Comparison of ENCODE assay signal across 22 mouse cellular contexts in the genomic region with DNA sequence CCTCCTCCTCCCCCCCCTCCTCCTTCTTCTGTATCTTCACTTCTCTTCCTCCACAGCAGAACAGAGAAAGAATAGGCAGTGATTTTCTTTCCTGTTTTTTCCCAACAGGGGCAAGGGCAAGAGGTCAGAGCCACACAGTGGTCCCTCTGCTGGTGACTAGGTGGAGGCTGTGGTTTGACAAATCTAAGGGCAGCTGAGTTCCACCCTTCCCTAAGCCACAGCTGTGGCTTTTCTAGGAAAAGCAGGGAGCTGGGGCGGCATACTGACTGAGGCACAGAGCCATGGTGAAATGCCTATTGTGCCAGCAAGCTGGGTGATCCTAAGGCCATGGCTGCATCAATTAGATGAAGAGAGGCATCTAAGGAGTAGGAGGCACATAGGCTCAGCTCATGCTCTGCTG.
DNase-seq lines count a peak whose midpoint lies in the region; ATAC-seq and TF ChIP-seq lines count a peak whose summit lies in the region.
"Had no signal": no experiment of that assay in that cellular context is flagged by ENCODE, and none has a peak within 500 bp of the region (broad histone marks: within the 10 kb centered on the region; RNA-seq: fewer than 3 reads in every experiment).

No protein-coding gene starts in this region.

- no peak for TF ChIP-seq POLR2A in heart, adult 2 months (IDR thresholded peaks at IDR 0.05; ENCODE audit: insufficient read depth, low read depth, low read length)
- no peak for TF ChIP-seq POLR2A in liver, adult 2 months (IDR thresholded peaks at IDR 0.05; ENCODE audit: extremely low read depth, insufficient read depth, low read length)
- TF ChIP-seq POLR2A in MEL (IDR thresholded peaks at IDR 0.05; ENCODE audit: control insufficient read depth in 1 of 2, insufficient read depth in 1 of 2, low read depth in 1 of 2, low read length in 2 of 2, poor library complexity in 1 of 2): no peak

- TF ChIP-seq CTCF in heart, adult 2 months (IDR thresholded peaks at IDR 0.05): peak; percentile 40
- TF ChIP-seq CTCF in liver, adult 2 months (IDR thresholded peaks at IDR 0.05; ENCODE audit: low read depth, low read length): peak; percentile 21; the same call in 1 of the 2 replicates
- TF ChIP-seq CTCF in MEL (IDR thresholded peaks at IDR 0.05 in 2 of 3, conservative IDR thresholded peaks at IDR 0.05 in 1 of 3; ENCODE audit: control insufficient read depth in 1 of 3, insufficient read depth in 1 of 3, low read depth in 2 of 3, low read length in 3 of 3, poor library complexity in 1 of 3, severe bottlenecking in 1 of 3): peak in 1 of 3 experiments; percentile 5; a peak in 1 of 6 replicates
- TF ChIP-seq CTCF in stomach, postnatal 0 days (IDR thresholded peaks at IDR 0.05; ENCODE audit: low read depth): peak; percentile 21; the same call in 1 of the 2 replicates

- ATAC-seq in liver, embryonic 12.5 days: no peak
- no peak for ATAC-seq in stomach, postnatal 0 days (ENCODE audit: low FRiP score, low TSS enrichment)
- no peak for ATAC-seq in midbrain, embryonic 16.5 days
- ATAC-seq: forebrain, embryonic 13.5 days; midbrain, embryonic 15.5 days had no signal

- no peaks in the 10 kb centered on the region for H3K9me3 ChIP-seq in liver, embryonic 12.5 days (replicated peaks)
- no peaks in the 10 kb centered on the region for H3K9me3 ChIP-seq in MEL (replicated peaks; ENCODE audit: insufficient read depth, low read length)
- H3K9me3 ChIP-seq in stomach, postnatal 0 days (ENCODE audit: control insufficient read depth, low read length): no peaks in the 10 kb centered on the region
- H3K9me3 ChIP-seq in midbrain, embryonic 16.5 days (replicated peaks; ENCODE audit: control insufficient read depth, low read length, poor library complexity, severe bottlenecking): no peaks in the 10 kb centered on the region
- H3K9me3 ChIP-seq: forebrain, embryonic 13.5 days; hindbrain, embryonic 15.5 days; midbrain, embryonic 15.5 days had no signal

- H3K27me3 ChIP-seq in heart, adult 2 months (ENCODE audit: control insufficient read depth, insufficient read depth, low read length): no peaks in the 10 kb centered on the region
- no peaks in the 10 kb centered on the region for H3K27me3 ChIP-seq in liver, adult 2 months (ENCODE audit: control insufficient read depth, insufficient read depth, low read length)
- H3K27me3 ChIP-seq in liver, embryonic 12.5 days (replicated peaks): no peaks in the 10 kb centered on the region
- no peaks in the 10 kb centered on the region for H3K27me3 ChIP-seq in MEL (ENCODE audit: control insufficient read depth in 1 of 2, insufficient read depth in 2 of 2, low read length in 2 of 2)
- H3K27me3 ChIP-seq in stomach, postnatal 0 days (ENCODE audit: control insufficient read depth, insufficient read depth, low read length): no peaks in the 10 kb centered on the region
- H3K27me3 ChIP-seq in midbrain, embryonic 16.5 days (ENCODE audit: control insufficient read depth, insufficient read depth, low read depth, low read length): no peaks in the 10 kb centered on the region
- H3K27me3 ChIP-seq: forebrain, embryonic 13.5 days; heart, embryonic 13.5 days; hindbrain, embryonic 15.5 days; midbrain, embryonic 15.5 days had no signal

- intact Hi-C loops in heart, adult 2 months (cut with DNase I): loop anchor here (2.0 kb wide), 1 partner anchor 79 kb away; a partner anchor contains a TSS

- TF ChIP-seq EP300 in heart, adult 2 months (IDR thresholded peaks at IDR 0.05; ENCODE audit: insufficient read depth, low read depth, low read length): no peak
- no peak for TF ChIP-seq EP300 in MEL (IDR thresholded peaks at IDR 0.05; ENCODE audit: low read depth in 1 of 2, low read length in 2 of 2)
- no peak for TF ChIP-seq EP300 in stomach, postnatal 0 days (optimal IDR thresholded peaks at IDR 0.05)

- H3K36me3 ChIP-seq in heart, adult 2 months (ENCODE audit: control insufficient read depth, insufficient read depth, low read length): no peaks in the 10 kb centered on the region
- H3K36me3 ChIP-seq in liver, adult 2 months (ENCODE audit: control insufficient read depth, insufficient read depth, low read length): peaks cover 13% of the 10 kb centered on the region; the same call in 1 of the 2 replicates
- no peaks in the 10 kb centered on the region for H3K36me3 ChIP-seq in liver, embryonic 12.5 days
- peaks cover 0 to 28% of the 10 kb centered on the region in 2 experiments; a peak in 2 of 4 replicates for H3K36me3 ChIP-seq in MEL (ENCODE audit: control insufficient read depth in 1 of 2, insufficient read depth in 2 of 2, low read length in 2 of 2)
- no peaks in the 10 kb centered on the region for H3K36me3 ChIP-seq in stomach, postnatal 0 days (ENCODE audit: control insufficient read depth, insufficient read depth, low read length)
- no peaks in the 10 kb centered on the region for H3K36me3 ChIP-seq in midbrain, embryonic 16.5 days (ENCODE audit: control insufficient read depth, insufficient read depth, low read length)
- H3K36me3 ChIP-seq: hindbrain, embryonic 15.5 days; midbrain, embryonic 15.5 days had no signal

- peaks cover 16% of the 10 kb centered on the region for H3K4me1 ChIP-seq in heart, adult 2 months (ENCODE audit: control insufficient read depth, insufficient read depth, low read length)
- H3K4me1 ChIP-seq in liver, adult 2 months (ENCODE audit: control insufficient read depth, insufficient read depth, low read length): peaks cover 2% of the 10 kb centered on the region
- peaks cover 29% of the 10 kb centered on the region for H3K4me1 ChIP-seq in liver, embryonic 12.5 days
- H3K4me1 ChIP-seq in MEL (ENCODE audit: control insufficient read depth in 1 of 2, insufficient read depth in 2 of 2, low read length in 2 of 2): peaks cover 18 to 36% of the 10 kb centered on the region in 2 experiments
- H3K4me1 ChIP-seq in stomach, postnatal 0 days (replicated peaks; ENCODE audit: control insufficient read depth, insufficient read depth): no peaks in the 10 kb centered on the region; the same call in 1 of the 2 replicates
- H3K4me1 ChIP-seq in midbrain, embryonic 16.5 days (ENCODE audit: control insufficient read depth, insufficient read depth, low read length): no peaks in the 10 kb centered on the region
- H3K4me1 ChIP-seq: forebrain, embryonic 13.5 days; hindbrain, embryonic 15.5 days; midbrain, embryonic 15.5 days had no signal

- TF ChIP-seq RAD21 in MEL (IDR thresholded peaks at IDR 0.05; ENCODE audit: low read depth, low read length): no peak

- H3K9ac ChIP-seq in heart, adult 2 months (ENCODE audit: low read depth, low read length): no peak overlapping the region
- H3K9ac ChIP-seq in liver, adult 2 months (ENCODE audit: low read depth, low read length): no peak overlapping the region
- H3K9ac ChIP-seq in liver, embryonic 12.5 days: no peak overlapping the region
- H3K9ac ChIP-seq in MEL (ENCODE audit: control insufficient read depth, low read depth, low read length, poor library complexity, severe bottlenecking): no peak overlapping the region
- no peak overlapping the region for H3K9ac ChIP-seq in stomach, postnatal 0 days (ENCODE audit: low read length)
- no peak overlapping the region for H3K9ac ChIP-seq in midbrain, embryonic 16.5 days (ENCODE audit: low read depth, low read length)
- H3K9ac ChIP-seq: forebrain, embryonic 13.5 days; heart, embryonic 13.5 days; hindbrain, embryonic 15.5 days; midbrain, embryonic 15.5 days had no signal

- H3K4me3 ChIP-seq in heart, adult 2 months: no peak overlapping the region
- no peak overlapping the region for H3K4me3 ChIP-seq in liver, adult 2 months (ENCODE audit: insufficient read depth, low read depth, low read length)
- H3K4me3 ChIP-seq in liver, embryonic 12.5 days: no peak overlapping the region
- no peak overlapping the region for H3K4me3 ChIP-seq in MEL (ENCODE audit: control insufficient read depth in 1 of 2, insufficient read depth in 1 of 2, low read depth in 2 of 2, low read length in 2 of 2)
- no peak overlapping the region for H3K4me3 ChIP-seq in stomach, postnatal 0 days (ENCODE audit: low read depth, low read length)
- no peak overlapping the region for H3K4me3 ChIP-seq in midbrain, embryonic 16.5 days (ENCODE audit: low read depth, low read length)
- H3K4me3 ChIP-seq: forebrain, embryonic 13.5 days; heart, embryonic 13.5 days; hindbrain, embryonic 15.5 days; left cerebral cortex, adult 2 months; midbrain, embryonic 15.5 days had no signal

- no peak overlapping the region for H3K4me2 ChIP-seq in liver, embryonic 12.5 days
- H3K4me2 ChIP-seq in stomach, postnatal 0 days (replicated peaks; ENCODE audit: low read depth): no peak overlapping the region
- H3K4me2 ChIP-seq in midbrain, embryonic 16.5 days (ENCODE audit: low read length): no peak overlapping the region
- H3K4me2 ChIP-seq: forebrain, embryonic 13.5 days; heart, embryonic 13.5 days; hindbrain, embryonic 15.5 days; midbrain, embryonic 15.5 days had no signal

- no peak overlapping the region for H3K27ac ChIP-seq in heart, adult 2 months
- H3K27ac ChIP-seq in liver, adult 2 months (replicated peaks; ENCODE audit: insufficient read depth, low read depth, low read length): no peak overlapping the region
- no peak overlapping the region for H3K27ac ChIP-seq in liver, embryonic 12.5 days
- no peak overlapping the region for H3K27ac ChIP-seq in MEL (ENCODE audit: control insufficient read depth, low read depth, low read length)
- H3K27ac ChIP-seq in stomach, postnatal 0 days (replicated peaks): no peak overlapping the region
- no peak overlapping the region for H3K27ac ChIP-seq in midbrain, embryonic 16.5 days (ENCODE audit: low read length)
- H3K27ac ChIP-seq: forebrain, embryonic 13.5 days; heart, embryonic 13.5 days; hindbrain, embryonic 15.5 days; left cerebral cortex, adult 2 months; midbrain, embryonic 15.5 days had no signal

- WGBS in heart, adult 2 months: 72% methylated on average over 1 of the region's 1 CpGs
- WGBS in liver, adult 2 months: 21% methylated on average over 1 of the region's 1 CpGs
- 34% methylated on average over 1 of the region's 1 CpGs for WGBS in liver, embryonic 12.5 days (ENCODE audit: insufficient replicate concordance)
- WGBS in stomach, postnatal 0 days: 62% methylated on average over 1 of the region's 1 CpGs
- 70% methylated on average over 1 of the region's 1 CpGs for WGBS in midbrain, embryonic 16.5 days

- DNase-seq in heart, adult 2 months: no peak
- no peak for DNase-seq in heart, adult 8-10 months (ENCODE audit: low spot score)
- no peak for DNase-seq in liver, adult 2 months (ENCODE audit: extremely low read depth, low read depth, low spot score)
- no peak for DNase-seq in MEL (ENCODE audit: low read depth, low spot score)
- no peak for DNase-seq in stomach, postnatal 0 days (ENCODE audit: low spot score)
- DNase-seq: adrenal gland, postnatal 36 days; cerebellum, adult 11-12 months; cerebellum, postnatal 14 days; heart, postnatal 36 days; kidney, adult 11 months; kidney, postnatal 25 days; lung, postnatal 10 days; right cerebral cortex, postnatal 25 days; thymus, adult 18-20 months; thymus, postnatal 4 days had no signal

- no peaks in the 10 kb centered on the region for H3K79me2 ChIP-seq in heart, adult 2 months (replicated peaks; ENCODE audit: control insufficient read depth, insufficient read depth, low read length)
- H3K79me2 ChIP-seq in liver, adult 2 months (ENCODE audit: control insufficient read depth, insufficient read depth, low read length): no peaks in the 10 kb centered on the region
- H3K79me2 ChIP-seq in MEL (ENCODE audit: control insufficient read depth, insufficient read depth, low read length, poor library complexity): no peaks in the 10 kb centered on the region
